Mouse (Mus musculus) megakaryocyte-erythroid progenitor cell, adult 5 weeks (primary cell): ENCODE measurements around the gene 9530053A07Rik. TPM values are rescaled to one million over a fixed set of nuclear protein-coding genes. Genes with fewer than 3 reads are reported as not detected.

ENCODE experiments used
- polyA plus RNA-seq: library from polyadenylated mRNA; stranded (reverse); fragments of >175 nt; gene quantifications from 2 replicates; pipeline ENCODE4 v1.2.3, GENCODE M21; 2012

The 9530053A07Rik gene
- polyA plus RNA-seq, result not detected in 2 replicates

GRCm38 (mm10) chr7:28129166-28129565 is at the start of gene 9530053A07Rik:
TSS of gene 9530053A07Rik (plus strand) at chr7:28129466.

GRCm38 (mm10) chr7:28169489-28170422 is 40.5 kb downstream of the 9530053A07Rik start, which contains the start of gene Fbl:
TSS of gene Fbl (plus strand) at chr7:28169710.

GRCm38 (mm10) chr7:28179228-28179627 is 50.0 kb downstream of the 9530053A07Rik start, which contains the start of gene Dyrk1b:
TSS of gene Dyrk1b (plus strand) at chr7:28179469.

Other genes with a start within 250 kb of the 9530053A07Rik start
- not detected in 2 replicates for gene Zfp974, start 200.0 kb upstream of the 9530053A07Rik start, polyA plus RNA-seq
- 0.18 and 0.27 TPM in 2 replicates for gene Zfp780b, start 150.3 kb upstream of the 9530053A07Rik start, polyA plus RNA-seq
- 0.26 and 0.34 TPM in 2 replicates for gene Zfp850, start 115.4 kb upstream of the 9530053A07Rik start, polyA plus RNA-seq
- 87.0 and 88.8 TPM in 2 replicates for gene Psmc4, start 79.4 kb upstream of the 9530053A07Rik start, polyA plus RNA-seq
- gene Fcgbp, start 58.2 kb upstream of the 9530053A07Rik start, polyA plus RNA-seq, result not detected in 2 replicates
- gene Fbl, start 40.2 kb downstream of the 9530053A07Rik start, polyA plus RNA-seq, result 516 and 763 TPM in 2 replicates
- 57.5 and 63.7 TPM in 2 replicates for gene Dyrk1b, start 50.0 kb downstream of the 9530053A07Rik start, polyA plus RNA-seq
- gene Eid2, start 138.4 kb downstream of the 9530053A07Rik start, polyA plus RNA-seq, result 6.3 and 9.5 TPM in 2 replicates
- 9.4 and 10.6 TPM in 2 replicates for gene Eid2b, start 148.3 kb downstream of the 9530053A07Rik start, polyA plus RNA-seq
- gene Selenov, start 161.7 kb downstream of the 9530053A07Rik start, polyA plus RNA-seq, result 0.05 TPM in 1 of 2 replicates, not detected in the other
- gene Dll3, start 172.8 kb downstream of the 9530053A07Rik start, polyA plus RNA-seq, result 0.34 TPM in 1 of 2 replicates, not detected in the other
- 165 and 203 TPM in 2 replicates for gene Timm50, start 182.6 kb downstream of the 9530053A07Rik start, polyA plus RNA-seq
- 128 and 162 TPM in 2 replicates for gene Supt5, start 209.3 kb downstream of the 9530053A07Rik start, polyA plus RNA-seq
- gene Rps16, start 221.2 kb downstream of the 9530053A07Rik start, polyA plus RNA-seq, result 2,959 and 3,332 TPM in 2 replicates
- gene Plekhg2, start 243.1 kb downstream of the 9530053A07Rik start, polyA plus RNA-seq, result 17.3 and 19.4 TPM in 2 replicates